Mouse (Mus musculus): ENCODE measurements around the gene Fkbp8. TPM values are rescaled to one million over a fixed set of nuclear protein-coding genes. Genes with fewer than 3 reads are reported as not detected.

Gene Fkbp8
- 100 to 1,000 TPM; 337 to 361 TPM for total RNA-seq (2021)
- long read RNA-seq, transcript Fkbp8-202 (9 exons, 1,720 nt), result minor isoform, 55 of 530 reads
- long read RNA-seq, transcript Fkbp8-204 (9 exons, 1,799 nt), result minor isoform, 121 of 530 reads
- long read RNA-seq, transcript Fkbp8-201 (9 exons, 1,698 nt), result major isoform, 217 of 530 reads
- long read RNA-seq, partial matches to known transcripts, result 45 of 530 reads
- long read RNA-seq, other reads (novel, unspliced or antisense), result 88 of 530 reads

- peak; percentile 99 to 100 for DNase-seq (ENCODE audit: low spot score in 2 of 2)
These were observed at the start of gene Fkbp8, which contains the start of gene Kxd1 for GRCm38 (mm10) chr8:70527512-70528181. Gene Fkbp8, plus strand, starts transcription at chr8:70527724. Gene Kxd1, minus strand, starts transcription at chr8:70527956.

- no peak for DNase-seq (ENCODE audit: low spot score in 2 of 2)
These were observed 45.6 kb upstream of the Fkbp8 start for GRCm38 (mm10) chr8:70481908-70482307.

- no peak for DNase-seq (ENCODE audit: low spot score in 2 of 2)
These were observed 44.6 kb upstream of the Fkbp8 start for GRCm38 (mm10) chr8:70482943-70483342.

- DNase-seq (ENCODE audit: low spot score in 2 of 2), result no peak
These were observed 41.3 kb upstream of the Fkbp8 start for GRCm38 (mm10) chr8:70486191-70486681.

- no peak for DNase-seq (ENCODE audit: low spot score in 2 of 2)
These were observed 40.5 kb upstream of the Fkbp8 start, which contains the start of gene Tmem59l for GRCm38 (mm10) chr8:70486941-70487520. Gene Tmem59l, minus strand, starts transcription at chr8:70487358.

GRCm38 (mm10) chr8:70487993-70488796, 39.3 kb upstream of the Fkbp8 start:
- no peak for DNase-seq (ENCODE audit: low spot score in 2 of 2)

GRCm38 (mm10) chr8:70488931-70489470, 38.5 kb upstream of the Fkbp8 start:
- DNase-seq (ENCODE audit: low spot score in 2 of 2), result no peak

GRCm38 (mm10) chr8:70489576-70489975, 37.9 kb upstream of the Fkbp8 start:
- no peak for DNase-seq (ENCODE audit: low spot score in 2 of 2)

- DNase-seq (ENCODE audit: low spot score in 2 of 2), result no peak
These were observed 37.3 kb upstream of the Fkbp8 start for GRCm38 (mm10) chr8:70490061-70490879.

GRCm38 (mm10) chr8:70490880-70491495, 36.5 kb upstream of the Fkbp8 start:
- no peak for DNase-seq (ENCODE audit: low spot score in 2 of 2)

- DNase-seq (ENCODE audit: low spot score in 2 of 2), result no peak
These were observed 34.6 kb upstream of the Fkbp8 start, which contains the start of gene Crlf1 for GRCm38 (mm10) chr8:70492664-70493640. Gene Crlf1, plus strand, starts transcription at chr8:70493158.

GRCm38 (mm10) chr8:70493692-70494415, 33.7 kb upstream of the Fkbp8 start:
- DNase-seq (ENCODE audit: low spot score in 2 of 2), result no peak

- DNase-seq (ENCODE audit: low spot score in 2 of 2), result no peak
These were observed 33.0 kb upstream of the Fkbp8 start for GRCm38 (mm10) chr8:70494416-70494945.

GRCm38 (mm10) chr8:70495001-70495770, 32.3 kb upstream of the Fkbp8 start:
- DNase-seq (ENCODE audit: low spot score in 2 of 2), result no peak

GRCm38 (mm10) chr8:70495771-70496062, 31.8 kb upstream of the Fkbp8 start:
- no peak for DNase-seq (ENCODE audit: low spot score in 2 of 2)

GRCm38 (mm10) chr8:70500386-70501301, 26.9 kb upstream of the Fkbp8 start:
- no peak for DNase-seq (ENCODE audit: low spot score in 2 of 2)
